Mouse (Mus musculus) WW6 (cell line): Measurements from ENCODE around the gene Sgcg.

Experiments used
- DNase-seq: peaks from one replicate; pipeline ENCODE4 v3.0.0-alpha.2; 2013; ENCODE audit warnings: low read depth, low spot score

Gene Sgcg

DNA sequence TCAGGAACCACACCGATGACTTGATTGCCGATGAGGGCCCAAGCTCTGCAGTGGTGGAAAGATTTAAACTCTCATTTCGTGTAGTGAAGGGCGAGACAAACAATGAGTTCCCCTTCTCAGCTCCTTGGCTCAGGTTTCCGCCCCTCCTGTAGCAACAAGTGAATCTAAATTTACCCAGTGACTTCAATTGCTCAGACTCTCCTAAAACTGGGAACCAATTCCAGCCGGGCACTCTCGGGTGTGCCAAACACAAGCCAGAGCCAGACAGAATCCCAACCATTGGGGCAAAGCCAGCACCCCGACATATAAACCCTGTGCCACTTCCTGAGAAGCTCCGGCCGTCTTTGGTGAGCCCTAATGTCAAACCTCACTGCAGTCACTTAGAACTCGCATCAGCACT is at the start of gene Sgcg:
Gene Sgcg, minus strand, starts transcription at position 139 of the 400 bp plus-strand sequence.
- no peak for DNase-seq

DNA sequence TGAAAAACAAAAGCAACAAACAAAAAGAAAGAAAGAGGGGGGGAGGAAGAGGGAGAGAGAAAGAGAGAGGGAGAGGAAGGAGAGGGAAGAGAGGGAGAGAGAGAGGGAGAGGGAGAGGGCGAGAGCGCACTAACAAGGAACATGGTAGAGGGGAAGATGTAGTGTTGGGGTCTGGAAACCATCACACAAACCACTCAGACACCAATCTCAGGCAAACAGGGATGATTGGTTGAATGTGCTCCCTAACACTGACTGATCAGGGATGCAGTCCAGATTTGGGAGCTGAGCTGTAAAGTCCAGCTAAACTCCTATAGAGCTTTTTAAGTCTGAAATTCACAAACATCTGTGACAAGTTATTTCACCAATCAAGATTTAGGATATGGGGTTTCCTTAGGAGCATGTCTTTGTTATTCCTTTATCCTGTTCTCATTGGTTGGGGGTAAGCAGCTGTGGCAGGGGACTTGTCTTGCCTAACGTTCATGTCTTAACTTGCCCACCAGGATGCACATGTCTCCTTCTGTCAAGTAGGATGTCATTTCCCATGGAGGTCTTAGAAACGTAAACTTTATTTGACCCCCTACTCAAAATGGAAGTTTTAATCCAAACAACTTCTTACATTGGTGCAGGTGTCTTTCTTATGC is 45.8 kb upstream of the Sgcg start:
- no peak for DNase-seq

DNA sequence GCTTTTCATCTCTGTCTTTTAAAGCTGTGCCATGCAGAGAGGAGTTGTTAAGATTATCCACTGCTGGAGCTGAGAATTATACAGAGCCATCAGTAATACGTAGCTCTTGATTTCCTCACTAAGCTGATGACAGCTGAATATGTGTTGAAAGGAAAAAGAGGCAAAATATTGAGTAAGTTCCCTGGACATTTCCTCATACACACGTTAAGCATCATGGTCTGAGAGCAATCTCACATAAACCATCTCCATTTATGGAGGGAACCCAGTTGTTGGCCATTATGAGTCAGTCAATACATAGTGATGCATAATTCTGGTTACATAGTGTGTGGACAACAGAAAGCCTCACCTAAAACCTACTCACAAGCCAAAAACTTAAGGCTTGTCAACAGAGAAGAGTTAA is 44.1 kb upstream of the Sgcg start:
- no peak for DNase-seq

DNA sequence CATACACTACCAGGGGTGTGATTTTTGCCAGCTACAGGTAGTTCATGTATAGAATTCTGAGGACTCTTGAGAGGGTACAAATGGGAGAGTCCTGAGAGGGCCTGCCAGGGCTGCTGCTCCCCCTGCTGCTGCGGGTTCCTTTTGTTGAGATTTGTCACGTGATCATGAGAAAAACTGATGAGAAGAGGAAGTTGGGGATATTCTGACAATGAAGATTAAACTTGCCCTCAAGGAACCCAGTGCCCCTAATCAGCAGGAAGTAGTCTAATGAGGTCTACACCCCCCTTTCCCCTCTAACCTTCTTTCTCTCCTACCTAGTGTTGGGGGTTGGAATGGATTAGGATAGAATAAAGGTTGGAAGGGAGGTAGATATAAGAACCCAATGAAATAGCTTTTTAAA is 43.0 kb upstream of the Sgcg start:
- no peak for DNase-seq

DNA sequence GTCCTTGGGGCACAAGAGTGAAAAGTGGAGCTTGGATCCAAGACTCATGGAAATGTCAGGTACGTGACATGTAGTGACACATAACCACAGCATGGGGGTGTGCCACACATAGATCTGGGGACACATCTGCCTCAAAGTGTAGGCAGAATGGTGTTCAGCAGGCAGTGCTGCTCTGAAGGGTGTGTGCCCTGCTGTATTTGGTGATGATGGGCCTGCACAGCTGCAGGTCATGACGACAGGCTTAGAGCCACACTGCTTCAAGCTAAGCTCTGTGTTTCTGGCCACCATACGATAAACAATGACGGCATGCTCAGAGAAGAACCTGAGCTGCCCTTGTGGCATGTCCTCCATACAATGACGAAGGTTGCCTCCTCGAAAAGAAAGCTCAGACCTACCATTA is 41.5 kb upstream of the Sgcg start:
- DNase-seq, result no peak

DNA sequence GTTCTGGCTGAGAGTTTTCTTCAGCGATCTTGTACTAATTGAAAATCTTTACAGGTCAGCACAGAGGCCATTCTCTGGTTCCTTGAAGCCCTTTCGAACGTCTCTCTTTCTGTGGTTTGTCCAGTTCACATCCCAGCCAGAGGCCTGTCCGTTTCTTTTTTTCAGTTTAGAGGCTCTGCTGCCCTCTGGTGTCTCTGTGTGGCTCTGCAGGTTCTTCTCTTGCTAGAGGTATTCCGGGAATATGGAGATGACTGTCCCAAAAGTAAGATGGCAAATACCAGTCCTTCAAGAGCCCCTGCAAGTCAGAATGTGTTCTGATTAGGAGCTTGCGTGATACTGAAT is 36.4 kb upstream of the Sgcg start:
- peak; percentile 55 for DNase-seq

DNA sequence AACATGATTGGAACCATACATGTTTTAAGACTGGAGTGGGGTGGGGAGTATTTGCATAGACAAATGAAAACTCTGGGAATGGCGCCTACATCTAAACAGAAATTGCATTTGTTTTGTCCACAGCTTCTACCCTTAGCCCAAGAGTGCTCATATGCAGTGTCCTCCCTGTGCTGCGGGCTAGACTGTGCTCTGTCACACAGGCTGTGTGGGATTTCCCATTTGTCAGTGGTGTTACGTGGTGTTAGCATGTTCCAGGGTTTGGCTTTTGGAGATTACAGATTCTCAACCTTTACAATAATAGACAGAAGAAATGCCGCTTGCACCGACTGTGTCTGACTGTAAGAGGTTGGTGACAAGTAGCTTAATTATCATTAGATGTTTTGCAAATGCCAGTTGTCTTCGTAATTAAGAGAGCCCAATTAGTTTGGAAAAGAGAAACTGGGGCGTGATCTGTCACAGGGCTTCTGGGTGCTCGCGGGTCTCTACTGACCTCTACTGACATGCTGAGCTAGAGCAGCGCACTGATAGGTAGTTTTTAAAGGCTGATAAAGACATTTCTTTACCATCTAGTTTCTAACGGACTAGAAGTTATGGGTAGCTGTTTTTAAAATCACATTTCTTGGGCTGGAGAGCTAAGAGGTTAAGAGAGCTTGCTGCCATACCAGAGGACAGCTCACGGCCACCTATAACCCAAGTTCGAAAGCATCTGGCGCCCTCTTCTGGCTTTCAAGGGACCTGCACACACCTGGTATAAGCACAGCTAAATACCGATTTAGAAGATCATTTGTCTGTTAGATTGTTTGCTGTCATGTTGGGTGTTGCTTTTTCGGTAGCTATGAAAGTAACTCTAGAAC is 35.8 kb upstream of the Sgcg start:
- DNase-seq, result peak; percentile 42

DNA sequence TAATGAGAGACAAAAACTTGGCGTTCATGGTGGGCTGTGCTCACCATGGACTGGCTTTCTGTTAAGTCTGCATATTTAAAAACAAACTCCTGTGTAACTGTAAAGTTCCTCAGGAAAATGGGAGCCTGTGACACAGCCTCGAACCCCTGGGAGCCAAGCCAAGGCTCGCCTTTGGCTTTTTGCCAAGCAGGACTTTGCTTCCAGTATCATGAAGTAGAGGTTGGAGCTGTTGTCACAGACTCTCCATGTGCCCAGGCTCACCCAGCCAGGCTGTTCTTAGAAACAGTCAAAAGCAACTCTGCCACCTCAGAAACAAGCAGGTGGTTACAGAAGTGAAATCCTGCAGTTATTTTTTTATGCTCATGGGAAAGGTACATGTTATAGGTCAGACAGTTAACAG is 32.4 kb upstream of the Sgcg start:
- DNase-seq, result no peak

DNA sequence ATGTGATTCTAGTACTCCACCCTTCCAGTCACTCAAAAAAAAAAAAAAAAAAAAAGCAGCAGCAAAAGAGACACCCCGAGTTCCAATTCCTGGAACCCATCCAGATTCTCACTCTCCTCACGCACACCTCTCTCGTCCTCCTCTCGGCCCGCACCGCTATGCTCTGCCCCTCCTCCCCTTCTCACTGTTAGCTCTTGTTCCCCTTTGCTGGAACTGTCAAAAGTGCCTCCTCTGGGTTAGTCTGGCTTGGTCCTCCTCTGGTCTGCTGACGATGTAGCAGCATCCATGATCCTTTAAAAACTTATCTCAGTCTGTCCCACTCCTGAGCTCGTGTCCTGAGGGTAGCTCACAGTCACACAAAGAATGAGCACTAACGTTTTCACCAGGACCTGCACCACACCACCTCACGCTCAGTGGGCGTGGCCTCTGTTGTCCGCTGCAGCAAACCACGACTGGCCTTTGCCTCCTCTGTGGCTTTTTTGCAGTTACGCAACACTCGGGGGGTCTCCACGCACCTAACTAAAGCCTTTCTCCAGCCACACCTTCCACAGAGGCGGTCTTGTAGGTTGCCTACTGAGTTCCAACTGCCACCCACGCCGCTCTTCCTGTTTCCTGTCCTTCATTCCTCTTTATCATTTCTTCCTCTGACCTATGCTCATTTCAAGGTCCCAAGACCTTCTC is 30.5 kb upstream of the Sgcg start:
- DNase-seq, result no peak

DNA sequence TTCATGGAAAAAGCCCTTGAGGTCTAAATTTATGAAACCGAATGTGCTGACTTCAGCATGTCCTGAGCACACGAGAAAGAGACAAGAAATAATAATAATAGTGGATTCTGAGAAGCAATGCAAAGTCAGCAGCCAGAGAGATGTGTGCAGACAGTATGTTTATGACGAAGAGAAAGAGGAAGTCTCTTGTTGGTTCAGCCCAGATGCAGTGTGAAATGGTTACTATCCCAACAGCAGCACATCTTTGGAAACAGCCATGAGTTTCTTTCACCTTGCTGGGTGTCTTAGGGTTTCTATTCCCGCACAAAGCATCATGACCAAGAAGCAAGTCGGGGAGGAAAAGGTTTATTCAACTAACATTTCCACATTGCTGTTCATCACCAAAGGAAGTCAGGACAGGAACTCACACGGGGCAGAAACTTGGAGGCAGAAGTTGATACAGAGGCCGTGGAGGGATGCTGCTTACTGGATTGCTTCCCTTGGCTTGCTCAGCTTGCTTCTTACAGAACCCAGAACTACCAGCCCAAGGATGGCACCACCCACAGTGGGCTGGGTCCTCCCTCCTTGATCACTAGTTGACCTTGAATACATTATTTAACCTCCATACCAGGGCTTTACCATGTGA is 20.5 kb upstream of the Sgcg start:
- DNase-seq, result no peak

DNA sequence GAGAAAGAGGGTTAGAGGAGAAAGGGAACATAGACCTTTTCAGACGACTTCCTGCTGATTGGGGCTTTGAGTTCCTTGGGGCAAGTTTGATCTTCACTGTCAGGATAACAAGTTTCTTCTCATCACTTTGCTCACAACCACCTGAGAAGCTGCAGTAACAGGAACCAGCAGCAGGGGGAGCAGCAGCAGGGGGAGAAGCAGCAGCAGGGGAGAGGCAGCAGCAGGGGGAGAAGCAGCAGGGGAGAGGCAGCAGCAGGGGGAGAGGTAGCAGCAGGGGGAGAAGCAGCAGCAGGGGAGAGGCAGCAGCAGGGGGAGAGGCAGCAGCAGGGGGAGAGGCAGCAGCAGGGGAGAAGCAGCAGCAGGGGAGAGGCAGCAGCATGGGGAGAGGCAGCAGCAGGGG is 19.0 kb upstream of the Sgcg start:
- DNase-seq, result no peak

DNA sequence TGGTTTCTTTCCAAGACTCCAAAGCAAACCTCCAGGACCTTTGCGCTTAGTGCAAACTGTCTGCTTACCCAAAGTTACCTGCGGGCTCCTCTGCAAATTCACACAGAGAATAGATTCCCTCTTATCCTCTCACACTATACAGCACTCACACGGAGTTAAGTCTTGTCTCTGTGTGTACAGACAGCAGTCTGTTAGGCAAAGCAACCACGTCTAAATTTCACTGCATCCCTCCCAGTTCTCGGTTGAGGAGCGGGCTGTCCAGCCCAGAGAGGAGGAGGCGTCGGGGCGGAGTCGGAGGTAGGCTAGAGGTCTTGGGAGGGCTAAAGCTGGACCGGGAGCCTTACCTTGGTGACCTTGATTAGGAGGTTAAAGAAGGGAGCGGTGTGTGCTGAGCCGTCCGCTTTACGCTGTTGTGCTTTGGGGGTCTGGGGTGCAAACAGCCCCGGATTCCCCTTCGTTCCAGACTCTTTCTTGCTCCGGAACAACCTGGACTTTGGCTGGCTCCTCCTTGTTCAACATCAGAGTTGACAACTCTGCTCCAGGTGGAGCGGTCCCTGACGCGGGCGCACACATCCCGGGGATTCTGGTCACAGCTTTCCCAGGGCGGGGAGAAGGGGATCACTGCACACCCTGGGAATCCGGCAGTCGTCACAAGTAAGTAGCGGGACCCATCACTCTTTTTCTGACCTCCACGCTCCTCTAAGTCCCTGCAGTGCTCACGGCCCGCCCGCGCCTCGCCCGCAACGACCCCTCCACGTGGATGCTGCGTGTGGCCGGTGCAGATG is 16.3 kb upstream of the Sgcg start:
- DNase-seq, result no peak

DNA sequence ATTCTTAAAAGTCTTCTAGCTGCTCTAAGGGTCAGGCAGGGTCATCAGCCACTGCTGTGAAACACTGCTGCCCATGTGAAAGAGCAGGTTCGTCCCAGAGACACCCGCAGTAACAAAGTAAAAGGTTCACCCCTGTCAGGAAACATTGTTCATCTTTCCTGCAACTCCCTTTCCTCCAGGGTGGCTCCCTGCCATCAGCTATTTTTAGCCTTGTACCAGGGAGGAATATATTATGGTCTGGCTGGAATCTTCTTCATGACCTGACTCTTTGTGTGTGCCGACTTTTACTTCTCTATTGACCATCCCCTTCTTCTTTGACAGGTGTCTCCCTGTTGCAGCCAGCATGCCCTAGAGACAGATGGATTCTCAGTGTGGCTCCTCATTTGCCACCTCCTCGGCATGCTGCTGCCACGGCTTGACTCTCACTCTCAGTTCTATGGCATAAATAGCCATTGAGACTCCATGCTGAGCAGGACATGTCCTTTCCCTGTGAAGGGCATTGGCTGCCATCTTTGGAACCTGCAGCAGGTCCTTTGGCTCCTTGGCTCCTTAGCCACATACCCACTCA is 9.7 kb upstream of the Sgcg start:
- no peak for DNase-seq

DNA sequence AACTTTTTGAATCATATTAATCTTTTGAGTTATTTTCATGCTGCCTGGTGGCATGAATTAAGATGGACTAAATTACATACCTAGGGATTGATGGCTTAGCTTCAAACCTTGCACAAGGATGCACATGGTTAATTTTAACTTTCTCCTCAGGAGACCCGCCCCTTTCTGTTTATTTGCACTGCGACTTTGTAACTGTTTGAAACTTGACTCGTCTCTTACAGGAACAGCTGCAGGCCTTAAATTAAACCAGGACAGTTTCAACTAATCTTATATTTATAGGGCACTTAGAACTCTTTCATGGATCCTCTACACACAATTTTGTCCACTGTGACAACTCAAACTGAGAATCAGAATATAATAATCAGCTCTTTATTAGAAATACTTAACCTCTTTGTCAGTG is 794 bp upstream of the Sgcg start:
- DNase-seq, result no peak

DNA sequence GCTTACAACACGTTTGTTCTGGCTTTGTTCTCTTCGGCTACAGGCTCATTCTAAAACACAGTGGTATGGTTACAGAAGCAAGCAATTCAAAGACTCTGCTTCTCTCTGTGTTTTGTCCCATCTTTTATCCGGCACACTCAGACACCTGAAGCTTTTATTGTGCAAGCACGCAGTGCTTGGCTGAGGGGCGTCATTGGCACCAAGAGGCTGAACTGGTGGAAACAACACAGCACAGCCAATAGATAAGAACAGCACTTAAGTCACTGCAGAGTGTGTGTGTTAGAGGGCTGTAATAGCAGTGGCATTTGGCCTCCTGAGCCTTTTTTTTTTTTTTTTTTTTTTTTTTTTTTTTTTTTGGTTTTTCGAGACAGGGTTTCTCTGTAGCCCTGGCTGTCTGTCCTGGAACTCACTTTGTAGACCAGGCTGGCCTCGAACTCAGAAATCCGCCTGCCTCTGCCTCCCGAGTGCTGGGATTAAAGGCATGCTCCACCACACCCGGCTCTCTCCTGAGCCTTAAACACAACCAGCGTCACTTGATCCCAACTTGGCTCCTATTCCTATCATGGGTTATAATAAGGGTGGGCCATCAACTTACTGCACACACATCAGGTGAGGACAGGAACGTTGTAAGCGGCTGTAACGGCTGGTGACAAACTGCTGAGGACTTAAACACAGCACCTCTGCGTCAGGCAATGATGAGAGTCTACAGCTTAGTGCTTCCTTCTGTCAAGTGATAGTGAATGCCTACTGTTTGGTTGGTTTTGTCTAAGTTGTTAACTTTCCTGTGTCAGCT is 5.5 kb downstream of the Sgcg start:
- DNase-seq, result no peak

DNA sequence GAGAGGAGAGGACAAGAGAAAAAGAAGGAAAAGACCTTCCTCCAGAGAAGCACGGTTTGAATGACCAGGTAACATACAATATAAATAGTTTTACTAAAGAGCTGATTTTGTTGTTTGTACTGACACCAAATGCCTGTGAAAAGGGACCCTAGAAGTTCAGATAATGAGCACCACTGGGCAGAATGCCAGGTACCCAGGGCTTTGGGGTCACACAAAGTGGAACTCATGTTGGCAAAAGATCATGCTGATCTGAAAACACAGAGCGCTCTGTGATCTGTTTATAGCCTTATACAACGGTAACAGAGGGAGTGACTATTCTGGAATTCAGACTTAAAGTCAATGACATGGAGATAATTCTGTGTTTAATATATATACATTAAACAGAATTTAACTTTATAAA is 11.8 kb downstream of the Sgcg start:
- DNase-seq, result no peak

DNA sequence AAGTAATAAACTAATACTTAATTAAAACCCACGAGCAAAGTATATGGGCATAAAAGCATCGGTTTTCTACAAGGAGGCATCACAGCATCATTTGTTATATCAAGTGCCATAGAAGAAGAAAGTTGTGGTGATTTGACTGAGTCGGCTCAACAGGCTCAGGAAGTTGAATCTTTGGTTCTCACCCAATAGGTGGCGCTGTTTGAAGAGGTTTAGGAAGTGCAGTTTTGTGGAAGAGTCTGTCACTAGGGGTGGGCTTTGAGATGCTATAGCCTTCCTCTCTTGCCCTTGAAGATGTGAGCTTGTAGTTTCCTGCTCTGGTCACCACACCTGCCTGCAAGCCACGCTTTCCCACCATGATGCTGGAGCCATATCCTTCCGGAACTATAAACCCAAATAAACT is 15.7 kb downstream of the Sgcg start:
- peak; percentile 31 for DNase-seq

DNA sequence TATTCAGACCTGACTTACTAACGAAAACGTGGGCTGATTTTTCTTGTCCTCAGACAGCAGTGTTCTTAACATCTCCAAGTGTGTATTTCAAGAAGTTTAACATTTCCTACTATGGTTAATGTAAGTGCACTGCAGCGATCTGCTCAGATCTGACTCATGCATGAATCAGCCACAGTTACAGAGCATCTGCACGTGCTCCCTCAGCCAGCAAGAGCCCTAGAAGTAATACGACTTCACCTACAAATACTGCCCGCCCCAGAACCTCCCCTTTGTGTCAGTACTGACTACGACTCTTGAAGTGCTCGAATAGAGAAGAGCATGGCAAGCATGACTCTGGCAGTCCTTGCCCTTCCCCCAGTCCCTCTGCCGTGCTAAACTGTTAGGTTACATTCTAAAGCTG is 19.5 kb downstream of the Sgcg start:
- no peak for DNase-seq

DNA sequence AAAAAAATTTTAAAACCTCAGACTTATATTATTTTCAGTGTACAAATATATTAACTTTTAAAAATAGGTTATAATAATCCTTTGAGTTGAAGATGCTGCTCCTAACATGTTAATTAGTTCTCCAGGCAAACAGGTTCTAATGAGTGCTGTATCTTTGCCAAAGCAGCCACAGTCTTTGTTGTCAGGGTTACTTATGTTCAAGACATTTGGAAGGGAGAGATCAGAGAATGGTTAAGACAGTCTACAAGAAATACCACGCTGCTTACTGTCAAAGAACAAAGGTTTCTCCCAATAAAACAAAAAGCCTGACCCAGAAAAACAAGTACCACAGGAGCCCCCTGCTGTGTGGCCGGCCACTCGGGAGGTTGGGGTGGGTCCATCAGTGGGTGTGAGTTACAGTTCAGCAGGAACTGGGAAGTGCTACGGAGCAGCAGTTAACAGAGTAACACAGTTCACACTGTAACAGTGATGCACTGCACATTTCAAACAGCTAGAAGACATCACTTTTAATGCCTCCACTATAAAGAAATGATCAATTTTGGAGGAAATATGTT is 21.1 kb downstream of the Sgcg start:
- no peak for DNase-seq

DNA sequence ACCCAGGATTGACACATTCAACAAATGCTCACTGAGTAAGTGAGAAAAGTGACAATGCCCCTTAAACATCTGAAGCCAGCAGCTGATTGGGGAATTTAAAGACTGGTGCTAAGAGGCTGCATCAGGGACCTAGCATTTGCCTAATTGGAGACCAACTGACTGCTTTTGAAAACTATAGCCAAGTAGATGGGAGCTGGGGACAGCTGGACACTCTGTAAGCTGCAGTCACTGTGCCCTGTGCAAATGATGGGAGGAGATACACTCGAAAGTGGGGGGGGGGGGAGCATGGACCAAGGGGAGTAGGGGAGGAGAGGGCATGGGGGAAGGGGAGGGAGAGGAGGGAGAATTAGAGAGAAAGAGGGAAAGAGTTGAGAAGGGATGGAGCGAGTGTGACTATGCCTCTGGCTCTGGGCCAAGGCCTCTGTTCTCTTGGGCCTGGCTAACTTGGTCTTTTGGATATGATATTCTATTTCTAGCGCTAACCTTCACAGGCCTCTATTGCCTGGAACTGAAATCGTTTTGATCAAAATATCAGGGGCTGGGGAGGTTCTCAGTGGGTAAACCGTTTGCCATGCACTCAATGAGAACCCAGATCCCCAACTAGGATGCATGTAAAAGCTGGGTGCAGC is 22.3 kb downstream of the Sgcg start:
- DNase-seq, result no peak
